Mouse (Mus musculus) brown adipose tissue, adult 24 weeks (tissue): ENCODE results near the gene Spint4. TPM values are rescaled to one million over a fixed set of nuclear protein-coding genes. Genes with fewer than 3 reads are reported as not detected.
"Not testable (repeated sequence)": the region's sequence is repeated elsewhere in the genome, so short reads cannot be mapped to it uniquely, and the experiment has no call there.

Experiments
- H3K27ac ChIP-seq: fragments of 200-500 bp; replicated peaks from 2 replicates; pipeline ENCODE4 v1.5.1; 2012; ENCODE audit warnings: low read depth, mild to moderate bottlenecking, low read length
- H3K4me1 ChIP-seq: fragments of 200-500 bp; 2 replicates; pipeline ENCODE4 v1.6.1; 2012; ENCODE audit warnings: low read length, mixed read lengths; ENCODE audit not compliant: control insufficient read depth, insufficient read depth, insufficient read length
- H3K4me3 ChIP-seq: fragments of 200-500 bp; 2 replicates; pipeline ENCODE4 v1.5.1; 2012; ENCODE audit warnings: low read depth, mild to moderate bottlenecking, low read length, moderate library complexity; ENCODE audit not compliant: insufficient read depth
- polyA plus RNA-seq: library from polyadenylated mRNA; stranded (reverse); fragments of >200 nt; gene quantifications from 2 replicates; pipeline ENCODE4 v1.2.4, GENCODE M21; 2012; ENCODE audit not compliant: missing spikeins, insufficient read depth, insufficient read length

Spint4 gene
- polyA plus RNA-seq, 1 experiment: not detected

DNA sequence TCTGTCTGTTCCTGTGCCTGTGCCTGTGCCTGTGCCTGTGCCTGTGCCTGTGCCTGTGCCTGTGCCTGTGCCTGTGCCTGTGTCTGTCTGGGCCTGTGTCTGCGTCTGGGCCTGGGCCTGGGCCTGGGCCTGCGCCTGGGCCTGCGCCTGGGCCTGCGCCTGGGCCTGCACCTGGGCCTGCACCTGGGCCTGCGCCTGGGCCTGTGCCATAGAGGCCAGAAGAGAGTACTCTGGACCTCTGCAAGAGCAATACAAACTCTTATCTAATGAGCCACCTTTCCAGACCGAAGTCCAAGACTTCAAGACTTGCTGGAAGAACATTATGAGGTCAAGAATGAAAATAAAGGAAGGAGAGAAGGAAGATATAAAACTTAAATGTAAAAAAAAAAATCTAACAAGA, 7.0 kb downstream of the Spint4 start:
- H3K4me1 ChIP-seq: no peaks in the 10 kb centered on the region
- H3K4me3 ChIP-seq: no peak overlapping the region
- H3K27ac ChIP-seq: no peak overlapping the region

DNA sequence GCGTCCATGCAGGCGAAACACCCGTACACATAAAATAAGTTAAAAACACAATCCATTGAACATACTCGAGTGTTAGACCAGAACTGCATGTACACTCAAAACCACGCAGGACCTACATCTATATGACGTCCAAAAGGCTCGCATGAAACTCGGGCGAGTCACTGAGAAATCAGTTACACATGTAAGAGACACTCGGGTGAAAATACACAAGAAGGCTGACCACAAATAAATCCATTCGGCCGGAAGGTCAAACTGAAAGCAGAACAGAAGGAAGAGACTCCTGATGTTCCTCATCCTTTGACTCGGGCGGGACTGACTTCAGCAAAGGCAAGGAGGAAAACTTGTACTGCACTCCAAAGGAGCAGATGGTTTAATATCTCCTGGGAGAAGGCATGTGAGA, 7.7 kb downstream of the Spint4 start:
- no peak overlapping the region for H3K4me3 ChIP-seq
- H3K4me1 ChIP-seq: no peaks in the 10 kb centered on the region
- H3K27ac ChIP-seq: no peak overlapping the region

DNA sequence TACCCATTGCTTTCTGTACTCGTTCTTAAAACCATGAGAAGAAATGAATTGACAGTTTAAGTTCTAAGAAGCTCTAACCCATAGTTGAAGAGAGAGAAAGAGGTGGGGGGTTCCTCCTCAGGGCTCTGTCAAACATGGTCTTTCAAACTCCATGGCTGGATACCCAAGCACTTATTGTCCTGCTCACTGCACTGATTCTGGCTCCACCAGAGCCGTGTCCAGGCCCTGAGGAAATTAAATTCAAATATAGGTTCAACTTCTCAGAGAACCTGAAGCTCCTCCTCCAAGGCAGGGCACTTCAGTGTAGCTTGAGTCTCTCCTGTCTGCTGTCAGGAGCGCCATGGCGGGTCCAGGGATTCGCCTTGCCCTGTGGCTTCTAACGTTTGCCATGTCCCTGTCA, 16.7 kb downstream of the Spint4 start, which contains the start of gene Spint5:
Gene Spint5, plus strand, starts transcription at position 301 of the 400 bp plus-strand sequence.
- H3K4me3 ChIP-seq: no peak within 1 kb of the TSS
- no peak within 1 kb of the TSS for H3K27ac ChIP-seq
- H3K4me1 ChIP-seq: no peaks in the 10 kb centered on the region

DNA sequence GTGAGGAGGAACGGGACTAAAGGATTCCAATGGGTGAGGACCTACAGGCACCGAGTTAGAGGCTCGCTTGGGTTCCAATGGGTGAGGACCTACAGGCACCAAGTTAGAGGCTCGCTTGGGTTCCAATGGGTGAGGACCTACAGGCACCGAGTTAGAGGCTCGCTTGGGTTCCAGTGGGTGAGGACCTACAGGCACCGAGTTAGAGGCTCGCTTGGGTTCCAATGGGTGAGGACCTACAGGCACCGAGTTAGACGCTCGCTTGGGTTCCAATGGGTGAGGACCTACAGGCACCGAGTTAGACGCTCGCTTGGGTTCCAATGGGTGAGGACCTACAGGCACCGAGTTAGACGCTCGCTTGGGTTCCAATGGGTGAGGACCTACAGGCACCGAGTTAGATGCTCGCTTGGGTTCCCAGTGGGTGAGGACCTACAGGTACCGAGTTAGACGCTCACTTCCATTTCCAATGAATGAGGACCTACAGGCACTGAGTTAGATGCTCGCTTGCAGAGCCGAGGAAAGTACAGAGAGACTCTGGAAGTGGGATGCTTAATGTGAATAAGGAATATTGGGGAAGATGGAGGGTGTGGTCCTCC, 18.0 kb downstream of the Spint4 start:
- H3K4me3 ChIP-seq, H3K27ac ChIP-seq, H3K4me1 ChIP-seq: not testable (repeated sequence)

DNA sequence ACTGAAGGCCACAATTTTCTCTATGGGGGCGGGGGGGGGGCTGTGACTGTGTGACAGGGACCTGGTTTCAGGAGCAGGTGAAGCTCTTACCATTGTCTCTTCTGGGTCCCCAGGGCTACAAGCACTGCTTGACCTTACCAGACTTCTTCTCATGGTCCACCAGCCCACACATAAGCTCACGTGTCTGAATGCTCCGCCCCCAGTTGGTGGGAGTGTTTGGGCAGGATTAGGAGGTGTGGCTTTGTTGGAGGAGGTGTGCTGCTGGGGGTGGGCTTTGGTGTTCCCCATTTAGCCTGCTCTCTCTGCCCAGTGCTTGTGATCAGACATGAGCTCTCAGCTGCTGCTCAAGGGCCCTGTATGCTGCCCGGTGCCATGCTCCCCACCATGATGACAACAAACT, 25.0 kb downstream of the Spint4 start:
- no peak overlapping the region for H3K4me3 ChIP-seq
- no peak overlapping the region for H3K27ac ChIP-seq
- no peaks in the 10 kb centered on the region for H3K4me1 ChIP-seq

DNA sequence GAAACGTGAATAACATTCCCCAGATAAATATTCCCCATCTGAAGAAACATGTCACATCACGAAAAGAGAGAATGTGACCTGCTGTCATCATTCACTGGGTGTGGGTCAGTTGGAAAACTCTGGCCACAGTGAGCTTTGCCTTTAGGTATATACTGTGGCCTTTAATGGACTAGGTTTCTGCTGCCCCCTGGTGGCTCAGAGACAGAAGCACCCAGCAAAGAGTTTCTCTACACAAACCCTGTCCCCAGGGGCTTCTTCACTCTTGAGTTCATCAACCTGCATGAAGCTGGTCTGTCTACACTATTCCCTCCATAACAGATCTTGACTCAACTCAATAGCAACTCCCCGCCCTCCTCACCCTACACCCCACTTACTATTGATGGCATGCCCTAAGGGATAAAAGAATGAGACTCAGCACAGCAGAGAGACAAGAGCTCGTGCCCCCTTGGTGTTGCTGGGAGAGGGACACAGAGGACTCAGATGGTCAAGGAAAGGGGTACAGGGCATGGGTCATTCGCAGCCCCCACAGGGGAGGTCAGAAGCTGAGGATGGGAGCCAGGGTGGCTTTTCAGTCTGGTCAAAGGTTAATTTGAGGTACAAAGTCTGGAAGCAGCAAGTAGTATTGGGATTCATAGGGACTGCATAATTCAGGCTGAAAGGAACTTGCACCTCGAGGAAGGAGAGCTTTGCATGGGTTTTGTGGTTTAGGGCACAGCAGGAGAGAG, 27.8 kb downstream of the Spint4 start:
- no peak overlapping the region for H3K27ac ChIP-seq
- no peaks in the 10 kb centered on the region for H3K4me1 ChIP-seq
- no peak overlapping the region for H3K4me3 ChIP-seq

DNA sequence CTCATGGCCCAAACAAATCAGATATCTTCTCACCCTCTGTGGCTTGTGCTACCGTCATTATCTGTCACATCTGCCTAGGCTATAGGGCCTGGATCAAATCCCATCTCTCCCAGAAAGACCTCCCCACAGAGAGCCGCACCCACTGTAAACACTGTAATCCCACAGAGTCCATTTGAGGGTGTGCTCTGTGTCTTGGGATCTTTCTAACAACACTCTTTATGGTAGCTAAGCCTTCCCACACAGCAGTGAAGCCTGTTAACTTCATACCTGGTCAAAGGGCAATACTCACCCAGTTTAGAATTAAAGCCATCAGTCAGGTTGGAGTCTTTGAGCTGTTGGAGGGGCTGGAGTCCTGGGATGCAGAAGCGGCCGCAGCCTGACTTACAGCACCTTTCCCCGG, 33.4 kb downstream of the Spint4 start:
- Histone ChIP-seq H3K4me3 (no peak overlapping the region), H3K4me1 (no peaks in the 10 kb centered on the region), H3K27ac (no peak overlapping the region)

DNA sequence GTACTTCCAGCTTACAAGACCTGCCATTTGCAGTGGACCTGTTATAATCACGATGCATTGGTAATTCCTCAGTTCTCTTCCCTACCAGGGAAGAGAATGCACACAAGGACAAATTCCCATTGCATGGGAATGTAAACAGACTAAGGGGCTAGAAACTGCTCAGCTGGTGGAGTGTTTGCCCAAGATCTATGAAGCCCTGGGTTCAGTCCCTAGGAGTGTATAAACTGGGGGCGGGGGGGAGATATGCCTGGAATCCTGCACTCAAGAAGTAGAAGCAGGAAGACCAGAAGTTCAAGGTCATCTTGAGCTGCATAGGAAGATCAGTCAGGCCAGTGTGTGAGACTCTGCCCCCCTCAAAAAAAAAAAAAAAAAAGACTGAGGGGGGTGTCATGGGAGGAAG, 35.0 kb downstream of the Spint4 start:
- Histone ChIP-seq H3K27ac (no peak overlapping the region), H3K4me3 (no peak overlapping the region), H3K4me1 (no peaks in the 10 kb centered on the region)

DNA sequence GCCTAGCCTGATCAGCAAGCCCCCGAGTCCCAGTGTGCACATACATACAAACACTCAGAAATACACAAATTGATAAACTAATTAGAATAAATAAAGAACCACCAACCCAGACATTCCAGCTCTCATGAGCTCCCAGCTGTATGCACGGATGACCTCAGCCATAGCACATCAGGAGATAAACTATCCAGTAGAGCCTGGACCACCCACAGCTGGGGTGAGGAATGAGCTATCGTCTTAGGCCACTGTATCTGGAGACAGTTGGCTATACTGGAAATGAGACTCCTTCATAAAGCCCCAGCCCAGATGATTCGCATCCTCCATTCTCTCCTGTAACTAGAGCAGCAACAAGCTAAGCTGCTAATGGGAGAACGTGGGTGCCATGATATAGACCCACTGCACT, 36.5 kb downstream of the Spint4 start:
- H3K4me1 ChIP-seq: no peaks in the 10 kb centered on the region
- H3K4me3 ChIP-seq: no peak overlapping the region
- no peak overlapping the region for H3K27ac ChIP-seq

DNA sequence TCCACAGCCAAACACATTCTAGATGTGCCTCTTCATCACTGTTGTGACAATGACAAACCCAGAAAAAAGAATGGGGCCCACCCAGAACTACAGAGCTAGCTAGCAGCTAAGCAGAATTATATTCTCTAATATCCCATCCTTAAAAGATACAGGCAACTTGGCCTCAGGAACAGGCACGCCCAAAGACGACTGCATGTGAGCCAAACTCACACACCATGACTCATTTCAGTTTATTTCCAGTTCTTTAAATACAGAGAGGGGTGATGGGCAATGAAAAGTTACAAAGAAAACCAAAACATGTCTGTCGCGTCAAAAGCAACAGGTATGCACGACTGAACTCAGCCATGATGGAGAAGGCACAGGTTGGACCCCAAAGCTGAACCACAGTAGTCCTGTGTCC, 37.1 kb downstream of the Spint4 start:
- Histone ChIP-seq H3K27ac (no peak overlapping the region), H3K4me1 (no peaks in the 10 kb centered on the region), H3K4me3 (no peak overlapping the region)

DNA sequence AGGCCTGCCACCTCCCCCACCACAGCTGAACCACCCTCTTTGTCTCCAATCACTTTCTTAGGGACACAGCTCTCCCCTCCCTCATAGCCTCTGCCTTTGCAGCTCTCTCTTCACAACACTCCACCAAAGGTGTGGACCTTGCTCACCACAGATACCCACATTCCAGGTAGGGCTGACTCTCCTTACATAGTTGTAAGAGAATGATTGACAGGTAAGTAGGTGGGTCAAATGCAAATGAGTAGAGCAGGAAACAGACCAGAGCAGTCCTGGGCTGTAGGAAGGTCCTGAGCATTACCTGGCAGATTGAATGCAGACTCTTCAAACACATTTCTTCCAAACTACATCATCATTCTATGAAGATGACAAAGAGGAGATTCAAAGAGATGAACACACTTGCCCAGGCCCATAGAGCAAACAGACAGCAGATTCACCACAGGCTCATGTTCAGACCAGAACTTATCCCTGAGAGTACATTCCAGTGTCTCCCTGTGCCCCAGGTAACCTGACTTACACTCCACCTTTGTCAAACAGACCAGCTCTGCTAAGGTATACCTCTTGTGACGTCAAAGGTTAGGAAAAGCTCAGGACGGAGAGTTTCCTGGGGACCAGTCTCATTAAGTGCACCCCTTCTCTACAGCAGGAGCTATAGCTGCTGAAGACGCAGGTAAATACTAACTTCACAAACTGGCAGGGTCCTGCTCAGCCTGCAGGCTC, 39.2 kb downstream of the Spint4 start:
- no peak overlapping the region for H3K27ac ChIP-seq

DNA sequence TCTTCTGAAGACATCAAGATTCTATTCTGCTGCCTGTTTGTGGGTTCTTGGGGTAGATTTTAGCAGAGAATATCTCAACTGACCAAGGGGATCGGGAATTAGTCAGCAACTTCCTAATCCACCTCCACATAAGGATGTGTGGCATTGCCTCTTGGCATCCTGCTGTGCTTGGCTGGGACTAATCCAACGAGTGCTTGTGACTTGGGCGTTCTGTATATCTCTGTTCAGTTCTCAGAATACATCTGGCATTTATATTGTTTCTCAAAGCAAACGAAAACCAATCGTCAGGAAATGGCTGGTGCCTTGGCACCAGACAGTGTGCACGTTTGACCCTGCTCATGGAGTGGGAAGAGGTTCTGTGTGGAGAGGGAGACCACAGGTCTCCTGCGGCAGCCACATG, 41.6 kb downstream of the Spint4 start:
- no peak overlapping the region for H3K4me3 ChIP-seq
- no peaks in the 10 kb centered on the region for H3K4me1 ChIP-seq
- H3K27ac ChIP-seq: no peak overlapping the region

More for the DNA sequence above, 39.2 kb downstream of the Spint4 start:
- no peaks in the 10 kb centered on the region for H3K4me1 ChIP-seq
- no peak overlapping the region for H3K4me3 ChIP-seq

DNA sequence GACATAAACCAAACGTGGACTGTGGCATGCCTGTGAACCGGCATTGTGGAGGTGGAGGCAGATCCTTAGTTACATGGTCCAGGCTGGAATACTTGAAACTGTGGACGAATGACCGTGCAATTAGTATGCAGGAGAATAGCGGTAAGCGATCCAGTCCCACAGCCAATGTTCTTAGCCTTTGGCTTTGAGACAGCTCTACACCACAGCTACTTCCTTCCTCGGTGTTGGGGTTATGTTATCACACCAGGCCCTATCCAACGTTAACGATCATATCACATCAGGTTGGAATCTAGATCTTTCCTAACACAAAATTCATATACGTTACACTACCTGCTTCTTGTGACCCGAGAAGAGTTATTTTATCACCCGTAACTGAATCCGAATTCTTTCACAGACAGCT, 46.7 kb downstream of the Spint4 start:
- H3K27ac ChIP-seq: no peak overlapping the region
- H3K4me3 ChIP-seq: peak overlapping the region; percentile 95
- H3K4me1 ChIP-seq: peaks cover 4% of the 10 kb centered on the region; the same call in 1 of the 2 replicates

DNA sequence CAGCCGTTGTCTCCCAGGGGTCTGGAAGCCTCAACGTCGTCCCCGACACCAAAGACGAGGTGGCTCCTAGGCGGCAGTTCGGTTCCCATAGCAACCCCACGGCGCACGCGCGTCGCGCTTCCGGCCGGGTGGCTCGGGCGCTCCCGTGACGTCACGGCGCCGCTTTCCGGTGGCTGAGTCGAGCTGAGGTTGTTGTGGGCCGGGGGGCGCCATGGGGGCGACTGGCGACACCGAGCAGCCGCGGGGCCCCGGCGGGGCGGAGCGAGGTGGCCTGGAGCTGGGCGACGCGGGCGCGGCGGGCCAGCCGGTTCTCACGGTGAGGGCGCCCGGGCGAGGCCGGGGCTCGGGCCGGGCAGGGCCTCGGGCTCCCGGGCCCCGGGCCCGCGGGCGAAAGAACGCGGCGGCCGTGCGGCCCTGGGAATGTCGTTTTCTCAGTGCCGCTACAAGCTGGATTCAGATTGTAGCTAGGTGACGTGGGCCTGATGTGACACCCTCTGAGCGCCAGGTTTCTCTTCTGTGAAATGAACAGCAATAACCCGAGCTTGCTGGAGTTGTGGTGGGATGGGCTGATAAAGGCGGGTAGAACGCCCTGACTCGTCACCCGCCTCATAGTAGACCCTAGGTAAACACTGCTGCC, 47.7 kb downstream of the Spint4 start, which contains the start of the genes Wfdc3 and Dnttip1:
Gene Wfdc3, minus strand, starts transcription at position 89 of the 637 bp plus-strand sequence.
Gene Dnttip1, plus strand, starts transcription at position 141 of the 637 bp plus-strand sequence.
- H3K4me3 ChIP-seq: peak within 1 kb of the TSS; percentile 95
- H3K27ac ChIP-seq: peak within 1 kb of the TSS; percentile 61; the same call in 1 of the 2 replicates
- H3K4me1 ChIP-seq: peaks cover 4% of the 10 kb centered on the region; the same call in 1 of the 2 replicates

DNA sequence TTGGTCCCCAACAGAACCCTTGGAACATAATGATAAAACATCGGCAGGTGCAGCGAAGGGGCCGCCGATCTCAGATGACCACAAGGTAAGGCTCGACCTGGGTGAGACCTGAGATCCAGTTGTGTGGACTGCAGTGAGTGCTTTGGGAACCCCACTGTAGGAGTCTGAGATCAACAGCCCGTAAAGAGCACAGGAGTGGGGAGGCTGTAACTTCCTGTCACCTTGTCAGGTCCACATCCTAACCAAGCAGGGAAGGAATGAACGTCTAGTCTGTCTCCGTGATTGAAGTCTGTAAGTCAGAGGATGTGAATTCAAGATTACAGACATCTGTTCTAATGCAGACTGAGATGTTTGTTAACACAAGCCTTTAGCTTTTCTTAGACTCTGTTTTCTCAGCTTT, 48.4 kb downstream of the Spint4 start:
- Histone ChIP-seq H3K27ac (no peak overlapping the region), H3K4me3 (peak overlapping the region; percentile 95), H3K4me1 (peaks cover 4% of the 10 kb centered on the region; the same call in 1 of the 2 replicates)
